Mouse (Mus musculus): ENCODE measurements at regions not wholly inside any gene's neighbourhood (a gene's known extent, or its start where the extent isn't known, plus 50 kb on each side); places are given as distances from the start of the nearest gene placed in this dataset.

- ChIA-PET POLR2A (interaction anchor here in 1 of 4 experiments (1.0 kb wide), 1 partner anchor 107 kb away, joined by 4 read pairs; no protein-coding TSS in a partner anchor), CTCF (interaction anchor here in 1 of 4 experiments (0.7 kb wide), 1 partner anchor 100 kb away, joined by 3 read pairs; no protein-coding TSS in a partner anchor)
These were observed 96.0 kb downstream of the Epdr1 start for GRCm38 (mm10) chr13:19523686-19524085.

DNA sequence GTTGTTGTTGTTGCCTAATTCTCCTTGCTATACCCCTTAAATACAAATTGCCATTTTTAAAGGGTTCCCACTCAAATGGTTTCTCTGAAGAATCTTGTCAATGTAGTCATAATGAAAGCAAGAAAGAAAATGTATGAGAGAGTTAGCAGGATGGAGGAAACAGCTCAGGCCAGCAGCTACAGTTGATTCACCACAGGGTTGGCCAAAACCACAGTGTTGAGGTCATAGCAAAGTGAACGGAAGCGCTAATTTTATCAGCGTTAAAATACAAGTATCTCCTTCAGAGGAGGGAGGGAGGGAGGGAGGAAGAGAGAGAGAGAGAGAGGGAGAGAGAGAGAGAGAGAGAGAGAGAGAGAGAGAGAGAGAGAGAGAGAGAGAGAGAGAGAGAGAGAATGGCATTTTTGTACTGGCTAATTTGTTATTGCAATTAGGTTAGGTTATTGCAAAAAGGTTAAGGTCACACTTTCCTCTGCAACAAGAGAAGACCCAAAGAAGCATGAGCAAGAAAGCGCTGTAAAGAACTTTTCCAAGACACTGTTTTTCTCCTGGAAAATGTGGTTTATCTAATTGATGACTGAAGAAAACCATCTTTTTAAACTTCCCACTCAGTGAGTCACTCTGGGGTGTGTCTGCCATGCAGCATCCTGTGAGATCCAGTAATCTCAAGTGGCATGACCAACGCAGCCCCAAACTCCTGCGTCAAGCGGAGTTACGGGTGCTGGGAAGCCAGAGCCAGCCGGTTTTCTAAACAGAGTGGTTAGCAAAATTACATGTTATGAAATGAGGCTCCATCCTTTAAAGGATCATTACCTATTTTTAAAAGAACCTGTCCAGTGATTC lies 101.6 kb downstream of the Epdr1 start:
- ChIA-PET CTCF (no interaction called here), POLR2A (no interaction called here)

- POLR2A ChIA-PET: no interaction called here
- CTCF ChIA-PET: no interaction called here
These were observed 104.7 kb downstream of the Epdr1 start for GRCm38 (mm10) chr13:19514844-19515555.

DNA sequence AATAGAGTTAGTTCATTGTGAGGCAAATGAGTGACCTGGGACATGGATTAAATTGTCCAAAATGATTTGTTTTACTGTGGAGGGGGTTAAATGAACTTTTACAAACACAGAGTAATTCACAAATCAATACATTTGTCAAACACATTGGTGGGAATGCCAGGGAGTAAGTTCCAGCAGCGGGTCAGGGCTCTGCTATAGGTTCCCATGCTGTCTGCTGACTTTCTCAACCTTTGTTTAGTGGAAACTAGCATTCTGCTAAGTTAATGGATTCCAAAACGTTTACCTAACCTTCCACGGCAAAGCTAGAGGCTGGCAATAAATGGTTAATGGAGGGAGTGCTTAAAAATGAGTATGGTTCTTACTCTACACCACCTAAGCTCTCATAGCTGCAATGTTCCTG lies 110.9 kb upstream of the Stard3nl start:
- ChIA-PET POLR2A (no interaction called here), CTCF (no interaction called here)

- ChIA-PET POLR2A (no interaction called here), CTCF (no interaction called here)
These were observed 108.6 kb upstream of the Stard3nl start for GRCm38 (mm10) chr13:19504241-19504640.

GRCm38 (mm10) chr13:19482198-19482597 lies 86.6 kb upstream of the Stard3nl start:
- CTCF ChIA-PET: interaction anchor here in 1 of 4 experiments (0.6 kb wide), 1 partner anchor 192 kb away, joined by 4 read pairs; no protein-coding TSS in a partner anchor
- POLR2A ChIA-PET: no interaction called here

DNA sequence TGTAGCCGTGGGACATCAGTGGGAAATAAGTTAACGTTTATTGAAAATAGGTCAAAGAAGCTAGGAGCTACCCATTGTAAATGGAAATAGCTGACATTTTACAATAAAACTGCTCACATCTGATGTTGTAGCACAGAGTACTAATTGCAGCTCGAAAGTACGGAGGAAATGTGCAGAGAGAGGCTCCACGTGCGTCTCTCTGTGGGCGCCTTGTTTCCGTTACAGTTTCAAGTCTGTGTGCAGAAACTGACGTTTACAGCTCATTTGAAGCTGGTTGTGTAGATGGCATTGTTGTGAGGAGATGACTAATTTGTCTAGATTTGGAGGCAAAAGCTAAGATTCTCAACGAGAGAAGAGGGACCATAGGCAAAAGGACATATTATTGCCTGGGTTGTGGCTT lies 78.4 kb upstream of the Stard3nl start:
- ChIA-PET POLR2A (interaction anchor here in 1 of 4 experiments (0.5 kb wide), 1 partner anchor 146 kb away, joined by 4 read pairs; no protein-coding TSS in a partner anchor), CTCF (no interaction called here)

GRCm38 (mm10) chr13:19470729-19471128 lies 75.1 kb upstream of the Stard3nl start:
- ChIA-PET CTCF (no interaction called here), POLR2A (no interaction called here)

GRCm38 (mm10) chr13:19466722-19467384 lies 71.3 kb upstream of the Stard3nl start:
- POLR2A ChIA-PET: interaction anchor here in 1 of 4 experiments (0.5 kb wide), 1 partner anchor 741 kb away, joined by 3 read pairs; no protein-coding TSS in a partner anchor
- CTCF ChIA-PET: interaction anchor here in 1 of 4 experiments (1.1 kb wide), 1 partner anchor 101 kb away, joined by 4 read pairs; no protein-coding TSS in a partner anchor

DNA sequence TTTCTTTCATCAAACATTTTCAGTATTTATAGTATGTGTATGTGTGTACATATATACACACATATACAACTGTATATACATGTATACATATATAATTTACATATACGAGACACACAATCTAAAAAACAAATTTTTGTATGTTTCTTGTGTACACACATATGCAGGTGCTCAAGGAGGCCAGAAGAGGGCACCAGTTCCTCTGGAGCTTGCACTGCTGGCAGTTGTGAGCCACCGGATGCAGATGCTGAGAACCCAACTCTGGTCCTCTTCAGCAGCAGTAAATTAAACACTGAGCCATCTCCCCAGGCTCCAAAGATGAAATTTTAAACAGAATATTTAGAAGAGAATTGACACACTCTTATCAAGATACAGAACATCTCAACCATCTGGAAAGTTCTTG lies 67.4 kb upstream of the Stard3nl start:
- CTCF ChIA-PET: interaction anchor here in 2 of 4 experiments (0.6 to 1.6 kb wide), 4 partner anchors 173 to 1310 kb away, joined by 3 to 6 read pairs (median 3); no protein-coding TSS in a partner anchor

GRCm38 (mm10) chr13:19449387-19449786 lies 53.8 kb upstream of the Stard3nl start:
- CTCF ChIA-PET: no interaction called here
- POLR2A ChIA-PET: no interaction called here

More for the DNA sequence above, 67.4 kb upstream of the Stard3nl start:
- POLR2A ChIA-PET: no interaction called here

Data from embryonic stem cell, embryonic (primary cell).